Mouse (Mus musculus) activated CD4-positive, CD25-positive, alpha-beta regulatory T cell, adult 4 months (primary cell): Measurements from ENCODE around the gene Il13ra1. TPM values are rescaled to one million over a fixed set of nuclear protein-coding genes. Genes with fewer than 3 reads are reported as not detected.

Experiments used
- ATAC-seq: one replicate; pipeline ENCODE4 v1.8.0; 2017
- polyA plus RNA-seq, 2 experiments: library from polyadenylated mRNA; unstranded; fragments of 100-300 nt; shearing (Covaris generic); gene quantifications; one replicate each; pipeline ENCODE4 v1.2.1; 2017

Gene Il13ra1
- polyA plus RNA-seq, result under 1 TPM; 0.09 to 0.48 TPM

DNA sequence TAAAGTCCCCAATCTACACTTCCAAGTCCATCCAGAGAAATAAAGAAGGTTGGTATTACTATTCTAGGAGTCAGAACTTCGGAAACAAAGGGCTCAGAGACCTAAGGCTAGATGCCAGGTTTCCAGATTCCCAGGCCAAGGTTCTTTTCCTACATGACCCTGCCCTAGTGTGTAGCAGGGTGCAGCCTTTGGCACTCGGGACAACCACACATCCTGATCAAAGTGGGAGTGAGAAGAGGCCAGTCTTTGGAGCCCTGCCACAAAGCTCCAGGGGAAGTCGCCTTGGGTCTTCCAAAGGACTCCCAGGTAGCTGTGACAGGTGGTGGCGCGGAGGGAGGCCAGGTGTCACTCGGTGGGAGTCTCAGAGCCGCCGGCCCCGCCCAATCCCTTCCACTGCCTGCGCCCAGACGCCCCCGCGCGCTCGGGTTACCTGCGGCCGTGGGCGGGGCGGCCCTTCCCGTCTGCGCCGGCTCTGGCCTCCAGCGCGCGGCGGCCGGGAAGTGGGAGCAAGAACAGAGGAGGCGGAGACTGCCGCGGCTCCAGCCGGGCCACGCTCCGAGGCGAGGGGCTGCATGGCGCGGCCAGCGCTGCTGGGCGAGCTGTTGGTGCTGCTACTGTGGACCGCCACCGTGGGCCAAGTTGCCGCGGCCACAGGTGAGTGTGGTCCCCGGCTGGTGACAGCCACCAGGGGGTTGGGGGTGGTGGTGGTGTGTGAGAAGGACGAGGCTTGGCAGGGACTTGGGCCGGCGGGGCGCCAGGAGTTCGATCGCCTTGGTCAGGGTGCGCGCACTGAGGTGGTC, at the start of gene Il13ra1:
Gene Il13ra1 (plus strand): TSS at position 489 of the 800 bp plus-strand sequence.
- ATAC-seq, result no peak

- no peak for ATAC-seq
Observed at GRCm38 (mm10) chrX:36073997-36074396, 37.9 kb upstream of the Il13ra1 start.

GRCm38 (mm10) chrX:36077164-36077563, 34.7 kb upstream of the Il13ra1 start:
- ATAC-seq, result no peak

DNA sequence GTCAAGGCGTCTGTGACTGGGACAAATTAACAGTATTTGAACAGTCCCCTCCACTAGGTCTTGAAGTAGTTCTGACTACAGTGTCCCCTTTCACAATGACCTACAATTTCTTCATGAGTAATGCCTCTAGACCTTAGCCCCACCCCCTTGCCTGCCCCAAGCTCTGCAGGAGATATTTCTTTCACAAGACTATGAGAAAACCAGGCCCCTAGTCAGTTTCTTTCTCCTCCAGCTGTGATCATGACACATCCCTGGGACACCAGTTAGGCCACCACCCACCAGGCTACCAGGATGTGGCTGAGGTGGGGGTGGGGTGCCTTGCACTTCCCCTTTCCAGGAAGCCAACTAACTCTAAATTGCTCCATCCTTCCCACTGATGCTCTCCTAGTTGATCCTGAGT, 29.0 kb upstream of the Il13ra1 start:
- ATAC-seq, result no peak

GRCm38 (mm10) chrX:36088464-36089256, 23.2 kb upstream of the Il13ra1 start:
- no peak for ATAC-seq

GRCm38 (mm10) chrX:36100883-36101282, 11.0 kb upstream of the Il13ra1 start:
- ATAC-seq, result no peak

GRCm38 (mm10) chrX:36101318-36101717, 10.6 kb upstream of the Il13ra1 start:
- ATAC-seq, result no peak

GRCm38 (mm10) chrX:36108601-36109000, 3.3 kb upstream of the Il13ra1 start:
- ATAC-seq, result no peak

- ATAC-seq, result no peak
Observed at GRCm38 (mm10) chrX:36112422-36112750, 476 bp downstream of the Il13ra1 start.

DNA sequence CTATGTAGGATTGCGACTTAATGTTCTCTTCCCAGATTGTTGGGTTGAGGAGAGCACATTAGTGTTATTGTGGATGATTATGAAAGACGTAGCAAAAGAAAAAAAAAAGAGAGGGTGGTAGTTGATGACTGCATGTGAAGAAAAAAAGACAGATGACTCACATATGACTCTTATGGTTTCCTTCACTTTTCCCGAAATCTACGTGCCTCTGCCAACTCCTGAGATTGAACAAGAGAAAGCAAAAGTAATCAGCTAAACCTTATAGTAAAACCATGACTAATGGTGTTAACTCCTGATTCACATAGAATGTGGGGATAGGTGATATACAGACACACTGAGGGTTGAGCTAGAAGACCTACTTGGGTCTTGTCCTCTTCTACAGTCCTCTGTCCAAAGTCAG, 3.3 kb downstream of the Il13ra1 start:
- no peak for ATAC-seq

GRCm38 (mm10) chrX:36129037-36129770, 17.3 kb downstream of the Il13ra1 start:
- ATAC-seq, result no peak

GRCm38 (mm10) chrX:36129771-36130108, 17.8 kb downstream of the Il13ra1 start:
- ATAC-seq, result no peak

- no peak for ATAC-seq
Observed at GRCm38 (mm10) chrX:36136346-36136745, 24.4 kb downstream of the Il13ra1 start.

DNA sequence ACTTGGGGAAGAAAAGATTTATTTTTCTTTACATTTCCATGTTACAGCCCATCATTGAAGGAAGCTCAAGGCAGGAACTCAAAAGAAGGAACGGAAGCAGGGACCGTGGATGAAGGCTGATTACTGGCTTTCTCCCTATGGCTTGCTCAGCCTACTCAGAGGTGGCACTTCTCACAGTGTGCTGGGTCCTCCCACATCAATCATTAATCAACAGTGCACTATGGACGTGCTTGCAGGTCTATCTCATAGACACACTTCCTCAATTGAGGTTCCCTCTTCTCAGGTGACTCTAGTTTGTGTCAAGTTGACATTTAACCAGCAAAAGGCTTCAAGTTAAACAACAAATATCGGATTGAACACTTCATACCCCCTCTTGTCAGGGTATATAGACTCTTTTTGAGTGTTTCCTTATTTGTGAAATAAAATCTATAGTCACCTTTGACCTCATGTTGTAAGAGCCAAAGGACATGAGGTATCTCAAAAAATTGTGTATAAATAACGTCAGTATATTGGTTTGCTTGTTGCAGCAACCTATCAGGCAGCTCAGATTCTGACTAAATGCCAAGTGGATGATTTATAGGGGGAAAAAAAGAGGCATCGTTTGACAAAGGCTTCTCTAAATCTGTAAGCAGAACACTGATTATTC, 30.2 kb downstream of the Il13ra1 start:
- ATAC-seq, result no peak

DNA sequence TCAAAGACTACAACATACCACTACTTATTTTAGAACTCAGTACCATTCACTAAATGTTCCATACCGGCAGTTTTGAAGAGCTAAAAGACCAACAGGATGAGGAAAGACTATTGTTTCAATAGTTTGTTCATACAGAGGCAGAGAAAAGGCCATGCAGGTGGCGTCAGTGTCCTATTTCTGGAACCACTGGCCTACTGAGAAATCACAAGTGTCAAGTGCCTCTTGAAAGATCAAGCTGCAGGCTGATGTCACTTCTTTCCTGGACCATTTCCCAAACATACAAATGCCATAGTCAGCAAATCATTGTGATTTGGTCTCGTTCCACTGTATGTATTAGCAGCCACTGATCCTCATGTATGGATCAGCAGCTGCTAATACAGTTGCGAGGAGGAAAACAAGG, 34.8 kb downstream of the Il13ra1 start:
- no peak for ATAC-seq

GRCm38 (mm10) chrX:36150100-36150499, 38.2 kb downstream of the Il13ra1 start:
- ATAC-seq, result no peak

GRCm38 (mm10) chrX:36156677-36157076, 44.8 kb downstream of the Il13ra1 start:
- no peak for ATAC-seq

DNA sequence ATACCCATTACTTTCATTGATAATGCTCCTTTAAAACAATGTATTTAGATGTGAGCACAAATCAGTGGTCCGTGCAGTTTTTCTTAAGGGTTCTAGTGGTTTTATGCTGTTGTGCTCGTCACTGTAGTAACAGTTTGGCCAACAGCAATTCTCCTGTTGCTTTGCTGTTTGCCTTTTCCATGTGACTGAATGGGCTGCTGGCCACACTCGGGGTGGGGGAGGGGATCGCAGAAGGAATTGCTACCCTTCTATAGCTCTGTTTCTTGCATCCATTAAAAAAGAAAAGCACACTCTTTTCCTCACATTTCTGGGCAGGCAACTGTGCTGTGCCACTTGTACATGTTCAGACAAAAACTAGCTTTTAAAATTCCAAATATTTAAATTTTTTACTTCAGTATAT, 49.7 kb downstream of the Il13ra1 start:
- ATAC-seq, result no peak

- peak; percentile 54 for ATAC-seq
Observed at GRCm38 (mm10) chrX:36183625-36184024, 71.7 kb downstream of the Il13ra1 start.

DNA sequence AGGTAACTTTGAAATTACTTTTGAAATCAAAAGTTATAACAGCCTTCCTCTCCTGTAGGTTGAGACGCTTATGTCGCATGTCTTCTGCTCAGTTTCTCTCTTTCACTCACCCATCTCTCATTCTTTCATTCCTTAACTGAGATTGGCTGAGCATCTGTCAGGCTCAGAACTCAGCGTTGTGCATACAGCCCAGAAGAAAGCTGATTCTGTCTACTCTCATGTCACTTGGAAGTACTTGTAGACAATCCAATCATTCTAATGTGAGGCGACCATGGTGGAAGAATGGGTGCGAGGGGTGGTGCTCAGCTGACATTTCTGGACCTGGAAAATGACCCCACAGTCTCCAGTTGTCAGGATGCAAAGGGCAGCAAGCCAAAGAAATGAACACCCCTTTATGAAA, 74.1 kb downstream of the Il13ra1 start:
- ATAC-seq, result no peak

DNA sequence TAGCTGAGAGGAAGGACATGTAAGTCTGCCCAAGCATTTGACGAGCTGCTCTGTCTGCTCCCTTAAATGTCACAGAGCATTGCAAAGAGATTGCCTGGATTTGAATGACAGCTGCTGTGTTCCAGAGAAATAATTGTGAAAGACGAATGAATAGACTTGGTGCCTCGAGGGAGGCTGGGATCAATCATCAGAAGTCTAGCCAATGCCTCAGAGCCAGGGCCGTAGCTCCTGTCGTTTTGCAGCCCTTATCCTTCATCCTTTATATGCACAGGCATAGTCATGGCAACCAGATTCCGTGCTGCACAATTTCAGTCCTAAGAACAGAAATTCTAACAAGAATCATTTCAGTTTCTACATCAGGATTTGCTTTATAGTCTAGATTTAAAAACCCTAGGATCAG, 74.5 kb downstream of the Il13ra1 start:
- no peak for ATAC-seq

DNA sequence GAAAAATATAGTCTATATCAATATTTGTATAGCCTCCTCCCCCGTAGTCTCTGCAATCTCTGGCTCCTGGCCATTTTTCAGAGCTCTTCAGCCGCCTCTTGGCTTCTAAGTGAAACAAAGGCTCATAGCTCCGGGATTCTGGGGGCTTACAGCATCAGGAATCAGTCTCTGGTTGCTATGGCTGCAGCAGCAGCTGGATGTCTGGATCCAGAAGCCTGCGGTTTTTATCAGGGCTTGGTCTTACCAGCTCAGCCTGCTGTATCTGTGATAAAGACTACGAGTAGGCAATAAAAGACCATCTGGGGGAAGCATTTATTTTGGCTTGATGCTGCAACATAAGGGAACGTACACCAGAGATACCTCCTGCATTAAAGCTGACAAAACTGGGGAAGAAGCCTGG, 82.0 kb downstream of the Il13ra1 start:
- ATAC-seq, result no peak
